Mouse (Mus musculus): ENCODE results near the gene G3bp2.

G3bp2 gene

DNA sequence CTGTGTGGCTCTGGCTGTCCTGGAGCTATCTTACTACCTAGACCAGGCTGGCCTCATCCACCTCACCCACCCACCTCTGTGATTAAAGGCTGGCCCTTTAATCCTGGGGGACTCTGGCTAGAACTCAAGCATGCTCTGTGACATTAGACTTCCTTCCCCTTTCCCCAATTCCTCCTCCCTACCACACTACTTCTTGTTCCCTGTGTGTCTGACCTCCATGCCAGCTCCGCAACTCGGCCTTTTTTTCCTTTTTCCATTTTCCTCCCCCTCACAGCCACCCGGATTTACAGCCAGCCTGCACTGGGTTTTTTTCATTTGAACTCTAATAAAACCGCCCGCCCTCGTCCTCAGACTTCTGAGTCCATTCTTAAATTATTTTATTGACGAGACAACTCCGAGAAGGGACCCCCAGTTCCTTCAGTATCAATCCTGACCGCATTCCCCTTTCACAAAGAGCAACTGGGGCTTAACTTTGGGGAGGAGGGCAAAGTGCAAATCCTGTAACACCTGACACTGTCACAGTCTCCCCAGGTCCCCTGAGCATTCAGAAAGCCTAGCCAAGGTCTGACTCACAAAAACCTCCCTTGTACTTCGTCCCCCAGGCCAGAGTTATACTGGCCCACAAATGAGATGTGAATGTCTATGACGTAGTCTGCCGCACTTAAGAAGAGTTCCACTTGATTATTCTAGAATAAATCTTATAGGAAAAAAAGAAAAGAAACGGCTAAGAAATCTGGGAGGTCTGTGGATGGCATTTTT lies 15.0 kb upstream of the G3bp2 start:
- no peak for DNase-seq (ENCODE audit: low spot score in 2 of 2)

- DNase-seq (ENCODE audit: low spot score in 2 of 2) = no peak
These were observed 14.3 kb upstream of the G3bp2 start for GRCm38 (mm10) chr5:92097779-92098178.

DNA sequence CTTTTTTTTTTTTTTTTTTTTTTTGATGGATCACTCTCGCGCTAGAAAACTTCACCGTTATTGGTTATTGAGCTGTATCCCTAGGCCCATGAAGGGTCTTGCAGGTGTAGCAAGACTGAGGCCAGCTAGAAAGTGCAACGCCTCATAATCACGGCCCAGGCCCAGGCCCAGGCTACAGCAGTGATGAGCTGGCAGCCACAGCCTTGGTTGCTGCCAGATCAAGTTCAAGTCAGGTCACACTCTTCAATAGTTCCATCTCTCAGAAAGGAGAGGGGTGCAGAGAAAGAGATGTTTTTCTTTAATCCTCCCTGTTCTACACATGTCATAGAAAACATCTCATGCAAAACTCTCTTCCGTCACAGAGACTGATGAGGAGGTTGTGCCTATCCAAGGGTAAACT lies 13.3 kb upstream of the G3bp2 start:
- DNase-seq (ENCODE audit: low spot score in 2 of 2) = no peak

DNA sequence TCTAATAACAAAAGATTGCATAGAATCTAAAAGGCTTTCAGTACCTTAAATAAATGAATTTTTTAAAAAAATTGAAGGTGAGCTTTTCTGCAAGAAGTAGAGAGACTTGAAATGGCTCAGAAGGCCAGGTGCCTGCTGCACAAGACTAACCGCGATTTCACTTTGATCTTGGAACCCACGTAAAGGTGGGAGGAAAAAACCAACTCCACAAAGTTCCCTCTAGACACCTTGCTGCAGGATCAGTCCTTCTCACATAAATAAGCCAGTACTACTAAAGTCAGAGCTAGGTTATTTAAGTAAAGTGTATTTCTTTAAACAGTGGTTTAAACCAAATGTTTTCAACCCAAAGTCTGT lies 10.5 kb upstream of the G3bp2 start:
- no peak for DNase-seq (ENCODE audit: low spot score in 2 of 2)

GRCm38 (mm10) chr5:92093263-92094061 lies 9.9 kb upstream of the G3bp2 start:
- no peak for DNase-seq (ENCODE audit: low spot score in 2 of 2)

DNA sequence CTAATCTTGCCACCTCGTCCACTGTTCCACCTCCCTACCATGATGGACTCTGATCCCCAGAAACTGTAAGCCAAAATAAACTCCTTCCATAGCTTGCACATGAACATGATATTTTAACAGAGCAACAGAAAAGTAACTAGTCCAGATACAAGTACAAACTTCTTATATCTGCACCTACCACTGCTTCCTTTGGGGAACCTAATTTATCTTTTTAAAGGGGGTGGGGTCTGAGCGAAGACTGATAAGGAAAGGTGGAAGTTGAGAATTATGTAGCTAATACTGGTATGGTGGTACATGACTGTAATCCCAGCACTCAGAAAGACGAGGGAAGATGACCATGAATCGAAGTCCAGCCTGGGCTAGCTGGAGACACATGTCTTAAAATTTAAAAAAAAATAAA lies 4.0 kb upstream of the G3bp2 start:
- no peak for DNase-seq (ENCODE audit: low spot score in 2 of 2)

DNA sequence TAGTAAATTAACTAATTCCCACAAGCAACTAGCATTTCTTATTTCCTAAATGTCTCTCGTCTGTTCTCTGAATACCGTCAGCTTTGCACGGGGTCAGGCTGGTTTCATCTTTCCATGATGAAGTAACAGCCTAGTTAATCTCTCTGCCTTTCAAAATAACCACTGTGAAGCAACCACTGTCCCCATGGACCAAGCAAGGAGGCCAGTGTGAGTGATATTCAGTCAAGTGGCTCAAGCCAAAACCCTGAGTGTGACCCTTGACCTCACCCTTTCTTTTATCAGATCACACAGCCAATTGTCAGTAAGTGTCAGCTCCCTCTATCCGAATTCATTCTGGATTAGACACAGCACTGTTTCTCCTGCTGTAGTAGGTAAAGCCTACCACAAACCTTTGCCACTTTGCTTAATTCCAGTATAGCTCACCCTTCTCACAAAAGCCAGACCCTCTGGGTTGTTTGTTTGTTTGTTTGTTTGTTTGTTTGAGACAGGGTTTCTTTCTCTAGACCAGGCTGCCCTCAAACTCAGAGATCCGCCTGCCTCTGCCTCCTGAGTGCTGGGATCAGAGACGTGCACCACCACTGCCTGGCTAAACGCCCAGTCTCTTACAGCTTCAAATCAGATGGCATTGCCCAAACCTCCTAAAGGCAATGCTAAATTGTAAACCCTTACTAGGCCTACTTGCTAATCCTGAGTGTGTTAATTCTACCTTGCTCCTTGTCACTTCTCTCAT lies 2.5 kb upstream of the G3bp2 start:
- DNase-seq (ENCODE audit: low spot score in 2 of 2) = no peak

- no peak for DNase-seq (ENCODE audit: low spot score in 2 of 2)
These were observed 1.7 kb upstream of the G3bp2 start for GRCm38 (mm10) chr5:92085246-92085645.

DNA sequence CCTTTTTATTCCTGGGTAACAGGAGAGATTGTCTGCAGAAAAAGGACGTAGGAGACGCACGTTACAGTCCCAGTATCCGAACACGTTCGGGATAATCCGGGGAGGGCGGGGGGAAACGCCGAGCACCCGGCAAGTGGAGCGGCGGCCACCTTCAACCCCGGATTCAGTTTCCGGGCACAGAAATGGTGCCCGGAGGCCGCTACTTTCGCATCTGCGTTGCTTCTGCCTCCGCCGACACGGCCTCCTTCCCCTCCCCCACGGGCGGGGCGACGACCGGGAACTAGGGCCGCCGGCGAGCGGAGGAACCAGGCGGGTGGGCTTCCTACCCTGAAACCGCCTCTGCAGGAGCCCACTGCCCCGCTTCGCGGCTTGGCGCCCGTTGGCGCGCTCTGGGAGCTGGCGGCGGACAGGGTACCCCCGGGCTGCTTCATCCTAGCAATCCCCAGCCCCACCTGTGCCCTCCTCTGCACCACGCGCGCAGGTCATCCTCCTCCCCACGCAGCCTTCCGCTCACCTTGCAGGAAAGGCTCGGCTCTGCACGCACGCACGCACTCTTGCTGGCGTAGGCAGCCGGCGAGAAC lies 608 bp downstream of the G3bp2 start:
- peak; percentile 44 to 67 for DNase-seq (ENCODE audit: low spot score in 2 of 2)

GRCm38 (mm10) chr5:92081326-92081725 lies 2.2 kb downstream of the G3bp2 start:
- no peak for DNase-seq (ENCODE audit: low spot score in 2 of 2)

- no peak for DNase-seq (ENCODE audit: low spot score in 2 of 2)
These were observed 3.1 kb downstream of the G3bp2 start for GRCm38 (mm10) chr5:92080400-92080799.

GRCm38 (mm10) chr5:92079304-92079703 lies 4.2 kb downstream of the G3bp2 start:
- no peak for DNase-seq (ENCODE audit: low spot score in 2 of 2)

- no peak for DNase-seq (ENCODE audit: low spot score in 2 of 2)
These were observed 4.8 kb downstream of the G3bp2 start for GRCm38 (mm10) chr5:92078751-92079150.

- DNase-seq (ENCODE audit: low spot score in 2 of 2) = no peak
These were observed 7.2 kb downstream of the G3bp2 start for GRCm38 (mm10) chr5:92076273-92076672.

GRCm38 (mm10) chr5:92074061-92074460 lies 9.5 kb downstream of the G3bp2 start:
- no peak for DNase-seq (ENCODE audit: low spot score in 2 of 2)

- no peak for DNase-seq (ENCODE audit: low spot score in 2 of 2)
These were observed 20.3 kb downstream of the G3bp2 start for GRCm38 (mm10) chr5:92063192-92063591.

- DNase-seq (ENCODE audit: low spot score in 2 of 2) = no peak
These were observed 30.7 kb downstream of the G3bp2 start for GRCm38 (mm10) chr5:92052866-92053265.

DNA sequence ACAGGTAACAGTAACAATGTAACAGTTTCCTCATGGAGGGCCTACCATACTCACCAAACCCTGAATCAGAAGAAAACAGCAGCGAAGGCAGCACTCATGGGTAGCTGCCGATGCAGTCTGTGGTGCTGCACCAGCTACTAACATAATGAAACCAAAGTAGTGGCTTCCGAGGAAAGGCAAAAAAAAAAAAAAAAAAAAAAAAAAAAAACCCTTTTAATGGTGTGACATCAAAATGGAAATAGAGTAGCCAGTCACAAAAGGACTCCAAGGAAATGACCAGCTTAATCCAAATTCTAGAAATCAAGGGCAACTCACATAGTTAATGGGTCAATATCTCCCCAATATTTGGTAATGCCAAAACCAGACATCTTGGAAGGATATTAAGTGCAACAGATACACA lies 33.1 kb downstream of the G3bp2 start:
- DNase-seq (ENCODE audit: low spot score in 2 of 2) = no peak

GRCm38 (mm10) chr5:92043783-92044182 lies 39.7 kb downstream of the G3bp2 start, which contains the start of gene Cdkl2:
Gene Cdkl2, minus strand, starts transcription at chr5:92043883.
- no peak for DNase-seq (ENCODE audit: low spot score in 2 of 2)

GRCm38 (mm10) chr5:92042377-92043348 lies 40.9 kb downstream of the G3bp2 start:
- peak; percentile 83 to 92 for DNase-seq (ENCODE audit: low spot score in 2 of 2)

DNA sequence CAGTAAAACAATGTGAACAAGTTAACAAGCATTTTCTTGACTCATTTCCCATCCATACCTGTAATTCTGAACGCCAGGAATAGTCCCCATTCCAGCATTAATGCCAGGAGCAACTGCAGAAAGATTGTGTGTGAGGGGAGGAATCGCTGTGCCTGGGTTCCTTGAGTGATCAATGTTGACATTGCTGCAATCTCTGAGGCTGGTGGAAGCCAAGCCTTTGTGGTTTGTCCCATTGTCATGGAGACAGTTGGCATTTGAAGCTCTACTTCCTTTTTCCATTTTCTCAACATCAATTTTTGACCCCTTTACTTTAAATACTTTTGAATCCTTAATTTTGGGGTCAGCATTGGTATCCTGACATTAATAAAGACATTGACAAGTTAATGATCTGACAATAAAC lies 63.6 kb downstream of the G3bp2 start:
- no peak for DNase-seq (ENCODE audit: low spot score in 2 of 2)
